8 mouse cellular contexts compared by ENCODE assay signal in genomic region chr7:110122565-110123422, GRCm38 (mm10). TPM values are rescaled to one million over a fixed set of nuclear protein-coding genes. Genes with fewer than 3 reads are reported as not detected.
A peak's percentile ranks its signal among the peaks of the same experiment; 100 is the strongest.
DNase-seq lines count a peak whose midpoint lies in the region; ATAC-seq and TF ChIP-seq lines count a peak whose summit lies in the region.

No protein-coding gene starts in this region.

- DNase-seq in B cell, adult 2 months = peak; percentile 63 to 66
- peak; percentile 82 for DNase-seq in adrenal gland, postnatal 14 days
- peak; percentile 76 for DNase-seq in heart, adult 8-10 months (ENCODE audit: low spot score)
- DNase-seq in kidney, adult 8-10 months = peak; percentile 82 to 86
- DNase-seq in stomach, postnatal 0 days (ENCODE audit: low spot score) = peak; percentile 78

- peak; percentile 12 for ATAC-seq in embryonic facial prominence, embryonic 13.5 days (ENCODE audit: insufficient number of reproducible peaks, insufficient read depth, low FRiP score, low TSS enrichment, low read depth)
- peak; percentile 7; the same call in 1 of the 2 replicates for ATAC-seq in limb, embryonic 15.5 days (ENCODE audit: insufficient number of reproducible peaks, low FRiP score, low TSS enrichment, low read depth)
- peak; percentile 53 for ATAC-seq in midbrain, embryonic 16.5 days
- ATAC-seq in stomach, postnatal 0 days (ENCODE audit: low FRiP score, low TSS enrichment) = peak; percentile 2; the same call in 1 of the 2 replicates

- H3K27me3 ChIP-seq in embryonic facial prominence, embryonic 13.5 days = no peaks in the 10 kb centered on the region
- no peaks in the 10 kb centered on the region for H3K27me3 ChIP-seq in limb, embryonic 15.5 days
- no peaks in the 10 kb centered on the region for H3K27me3 ChIP-seq in midbrain, embryonic 16.5 days (ENCODE audit: control insufficient read depth, insufficient read depth, low read depth, low read length)
- no peaks in the 10 kb centered on the region for H3K27me3 ChIP-seq in stomach, postnatal 0 days (ENCODE audit: control insufficient read depth, insufficient read depth, low read length)

- peaks cover 9% of the 10 kb centered on the region for H3K36me3 ChIP-seq in embryonic facial prominence, embryonic 13.5 days
- H3K36me3 ChIP-seq in limb, embryonic 15.5 days = peaks cover 6% of the 10 kb centered on the region; the same call in 1 of the 2 replicates
- no peaks in the 10 kb centered on the region for H3K36me3 ChIP-seq in midbrain, embryonic 16.5 days (ENCODE audit: control insufficient read depth, insufficient read depth, low read length)
- H3K36me3 ChIP-seq in stomach, postnatal 0 days (ENCODE audit: control insufficient read depth, insufficient read depth, low read length) = no peaks in the 10 kb centered on the region

- H3K27ac ChIP-seq in embryonic facial prominence, embryonic 13.5 days = peak overlapping the region; percentile 96
- peak overlapping the region; percentile 94 for H3K27ac ChIP-seq in limb, embryonic 15.5 days
- peak overlapping the region; percentile 73 for H3K27ac ChIP-seq in midbrain, embryonic 16.5 days (ENCODE audit: low read length)
- peak overlapping the region; percentile 95 for H3K27ac ChIP-seq in stomach, postnatal 0 days (replicated peaks)

- peak overlapping the region; percentile 93 for H3K9ac ChIP-seq in embryonic facial prominence, embryonic 13.5 days
- H3K9ac ChIP-seq in limb, embryonic 15.5 days = peak overlapping the region; percentile 80
- H3K9ac ChIP-seq in midbrain, embryonic 16.5 days (ENCODE audit: low read depth, low read length) = peak overlapping the region; percentile 71
- H3K9ac ChIP-seq in stomach, postnatal 0 days (ENCODE audit: low read length) = peak overlapping the region; percentile 90

- H3K9me3 ChIP-seq in embryonic facial prominence, embryonic 13.5 days = no peaks in the 10 kb centered on the region
- H3K9me3 ChIP-seq in limb, embryonic 15.5 days = no peaks in the 10 kb centered on the region
- no peaks in the 10 kb centered on the region for H3K9me3 ChIP-seq in midbrain, embryonic 16.5 days (replicated peaks; ENCODE audit: control insufficient read depth, low read length, poor library complexity, severe bottlenecking)
- no peaks in the 10 kb centered on the region for H3K9me3 ChIP-seq in stomach, postnatal 0 days (ENCODE audit: control insufficient read depth, low read length)

- under 1% methylated on average over 72 of the region's 74 CpGs for WGBS in embryonic facial prominence, embryonic 13.5 days
- under 1% methylated on average over 73 of the region's 74 CpGs for WGBS in limb, embryonic 15.5 days
- under 1% methylated on average over 64 of the region's 74 CpGs for WGBS in midbrain, embryonic 16.5 days
- under 1% methylated on average over 67 of the region's 74 CpGs for WGBS in stomach, postnatal 0 days

- peaks cover 18% of the 10 kb centered on the region for H3K4me1 ChIP-seq in embryonic facial prominence, embryonic 13.5 days
- H3K4me1 ChIP-seq in limb, embryonic 15.5 days = peaks cover 5% of the 10 kb centered on the region
- H3K4me1 ChIP-seq in midbrain, embryonic 16.5 days (ENCODE audit: control insufficient read depth, insufficient read depth, low read length) = peaks cover 5% of the 10 kb centered on the region; the same call in 1 of the 2 replicates
- H3K4me1 ChIP-seq in stomach, postnatal 0 days (replicated peaks; ENCODE audit: control insufficient read depth, insufficient read depth) = no peaks in the 10 kb centered on the region; the same call in 1 of the 2 replicates

- peak overlapping the region; percentile 95 for H3K4me3 ChIP-seq in embryonic facial prominence, embryonic 13.5 days
- peak overlapping the region; percentile 95 for H3K4me3 ChIP-seq in limb, embryonic 15.5 days
- peak overlapping the region; percentile 84 for H3K4me3 ChIP-seq in midbrain, embryonic 16.5 days (ENCODE audit: low read depth, low read length)
- peak overlapping the region; percentile 90 for H3K4me3 ChIP-seq in stomach, postnatal 0 days (ENCODE audit: low read depth, low read length)

- TF ChIP-seq CTCF in stomach, postnatal 0 days (IDR thresholded peaks at IDR 0.05; ENCODE audit: low read depth) = no peak

- TF ChIP-seq EP300 in stomach, postnatal 0 days (optimal IDR thresholded peaks at IDR 0.05) = no peak

- H3K4me2 ChIP-seq in embryonic facial prominence, embryonic 13.5 days = peak overlapping the region; percentile 80
- H3K4me2 ChIP-seq in limb, embryonic 15.5 days = peak overlapping the region; percentile 72
- peak overlapping the region; percentile 93 for H3K4me2 ChIP-seq in midbrain, embryonic 16.5 days (ENCODE audit: low read length)
- peak overlapping the region; percentile 87 for H3K4me2 ChIP-seq in stomach, postnatal 0 days (replicated peaks; ENCODE audit: low read depth)

RNA-seq across cellular contexts. Expression of gene Wee1, which starts 0.9 kb away (rescaled TPM):
- total RNA-seq in adrenal gland, postnatal 14 days (2021) = 13.8 and 15.3 TPM in 2 replicates
- polyA plus RNA-seq in embryonic facial prominence, embryonic 13.5 days (2015; fragmentation: Nextera tagmentation; extraction: Ambion mirVana) = 24.5 and 27.2 TPM in 2 replicates
- total RNA-seq in heart, adult 8-10 months (2022) = 10 to 100 TPM in 2 of 4 experiments, 1 to 10 TPM in 2; 9.4 to 15.2 (median 11.6) TPM
- polyA plus RNA-seq in limb, embryonic 15.5 days (2015; fragmentation: Nextera tagmentation; extraction: Ambion mirVana) = 18.7 and 20.5 TPM in 2 replicates
- 3.7 TPM in 2 replicates for polyA plus RNA-seq in midbrain, embryonic 16.5 days (2015; fragmentation: Nextera tagmentation; extraction: Ambion mirVana)
- polyA plus RNA-seq in stomach, postnatal 0 days (2015; fragmentation: Nextera tagmentation; extraction: Ambion mirVana) = 14.5 and 16.6 TPM in 2 replicates

Comparison
In these comparisons a context has a peak if more than half of its experiments do, and no peak if none do; other contexts are left out.
1. Peak in every context shown above with its lines: DNase-seq, ATAC-seq, H3K4me3 ChIP-seq and H3K27ac ChIP-seq.
2. ATAC-seq: peak in every context shown above with its lines; median percentile 53 in midbrain, embryonic 16.5 days; 12 in embryonic facial prominence, embryonic 13.5 days; 7 in limb, embryonic 15.5 days; 2 in stomach, postnatal 0 days.